Mouse (Mus musculus): ENCODE results near the gene Mt2.

GRCm38 (mm10) chr8:94184357-94184843, 11.9 kb downstream of the Mt2 start:
- no peak for TF ChIP-seq CTCF (IDR thresholded peaks at IDR 0.05; ENCODE audit: insufficient read depth, low read length)
- TF ChIP-seq POLR2A (IDR thresholded peaks at IDR 0.05; ENCODE audit: borderline replicate concordance, extremely low read depth, low read depth, low read length), result no peak

Data from lung, adult 2 months (tissue).